Mouse (Mus musculus): ENCODE data around the gene Fgfr2. TPM values are rescaled to one million over a fixed set of nuclear protein-coding genes. Genes with fewer than 3 reads are reported as not detected.
A peak's percentile ranks its signal among the peaks of the same experiment; 100 is the strongest.

The Fgfr2 gene
- polyA plus RNA-seq, 1 experiment from 2014 or later: 67.0 TPM

DNA sequence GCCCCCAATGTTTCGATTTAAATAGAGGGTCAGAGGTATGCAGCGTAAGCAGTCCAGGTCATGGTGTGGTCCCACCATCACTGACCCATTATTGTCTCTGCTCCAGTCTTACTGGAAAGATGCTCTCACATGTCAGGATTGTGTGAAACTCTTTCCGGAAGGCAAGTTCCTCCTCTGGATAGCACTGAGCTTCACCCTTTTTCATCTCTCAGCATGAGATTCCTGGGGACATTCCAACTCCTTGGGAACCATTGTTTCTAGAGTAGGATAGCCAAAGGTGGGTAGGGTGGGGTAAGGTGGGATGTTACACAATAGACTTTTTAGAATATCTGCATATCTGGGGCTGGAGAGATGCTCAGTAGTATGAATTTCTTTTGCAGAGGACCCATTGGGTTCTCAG, 2177.4 kb downstream of the Fgfr2 start:
- Histone ChIP-seq H3K9ac (no peak overlapping the region), H3K4me1 (replicated peaks) (no peaks in the 10 kb centered on the region), H3K4me2 (replicated peaks) (no peak overlapping the region), H3K27ac (no peak overlapping the region), H3K36me3 (no peaks in the 10 kb centered on the region), H3K27me3 (replicated peaks) (no peaks in the 10 kb centered on the region), H3K4me3 (replicated peaks) (no peak overlapping the region), H3K9me3 (no peaks in the 10 kb centered on the region)
- no peak for ATAC-seq
- 97% methylated on average over 3 of the region's 3 CpGs for WGBS

DNA sequence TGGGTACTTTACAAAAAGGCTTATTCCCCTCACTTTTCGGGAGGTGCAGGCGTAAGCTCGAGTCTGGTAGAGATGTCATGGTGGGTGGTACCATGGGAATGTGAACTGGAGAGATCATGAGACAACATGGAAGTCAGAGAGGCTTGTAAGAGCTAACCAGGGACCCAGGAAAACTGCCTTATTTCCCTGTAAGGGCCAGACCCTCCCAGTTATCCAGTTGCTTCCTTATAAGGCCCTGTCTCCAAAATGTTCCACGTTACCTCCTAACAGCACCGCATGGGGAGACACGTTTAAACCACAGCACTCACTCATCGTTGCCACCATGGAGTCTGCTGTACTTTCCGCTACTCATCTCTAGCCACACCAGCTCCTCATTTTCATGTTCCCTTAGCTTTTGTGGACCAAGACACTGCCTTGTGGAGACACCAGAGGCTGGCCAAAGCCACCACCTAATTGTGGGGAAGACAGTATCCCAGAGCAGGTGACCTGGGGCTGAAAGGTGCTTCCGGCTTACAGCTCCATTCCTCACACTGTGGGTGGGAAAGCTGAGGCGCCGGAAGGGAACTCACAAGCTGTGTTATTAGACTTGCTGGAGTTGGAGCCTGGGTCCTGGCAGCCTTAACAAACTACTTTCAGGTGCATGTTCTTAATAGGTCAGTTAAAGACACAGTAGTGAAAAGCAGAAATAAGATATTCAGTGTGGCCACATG, 2178.2 kb downstream of the Fgfr2 start:
- no peaks in the 10 kb centered on the region for H3K27me3 ChIP-seq (replicated peaks)
- H3K36me3 ChIP-seq: no peaks in the 10 kb centered on the region
- H3K9me3 ChIP-seq: no peaks in the 10 kb centered on the region
- H3K27ac ChIP-seq: no peak overlapping the region
- 85% methylated on average over 11 of the region's 11 CpGs for WGBS
- ATAC-seq: no peak
- H3K4me1 ChIP-seq (replicated peaks): no peaks in the 10 kb centered on the region
- no peak overlapping the region for H3K9ac ChIP-seq
- H3K4me3 ChIP-seq (replicated peaks): no peak overlapping the region
- H3K4me2 ChIP-seq (replicated peaks): no peak overlapping the region

DNA sequence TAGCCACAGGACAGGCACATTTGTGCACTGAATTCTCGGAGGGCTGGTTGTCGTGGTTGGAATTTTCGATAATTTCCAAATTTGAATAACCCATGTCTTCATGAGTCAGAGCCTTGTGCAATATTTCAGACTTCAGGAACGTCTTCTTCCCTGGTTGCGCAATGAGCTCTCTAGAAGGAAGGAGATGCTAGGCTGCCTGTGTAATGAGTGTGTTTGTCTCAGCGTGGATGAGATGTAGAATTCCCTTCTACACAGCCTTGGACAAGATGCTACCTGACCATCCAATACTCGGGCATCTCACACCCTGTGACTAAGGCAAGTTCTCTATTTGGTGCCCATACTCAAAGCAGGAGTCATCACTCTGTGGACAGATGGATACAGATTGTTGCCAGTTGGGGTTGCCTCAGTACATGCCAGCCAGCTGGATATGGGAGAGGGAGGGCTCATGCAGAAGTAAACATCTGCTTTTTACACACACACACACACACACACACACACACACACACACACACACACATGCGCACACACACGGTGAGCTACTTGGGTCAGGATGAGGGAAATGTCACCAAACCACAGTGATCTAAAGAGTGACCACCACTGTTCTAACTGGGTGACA, 2179.8 kb downstream of the Fgfr2 start:
- no peaks in the 10 kb centered on the region for H3K36me3 ChIP-seq
- no peak overlapping the region for H3K4me2 ChIP-seq (replicated peaks)
- no peaks in the 10 kb centered on the region for H3K4me1 ChIP-seq (replicated peaks)
- no peaks in the 10 kb centered on the region for H3K9me3 ChIP-seq
- ATAC-seq: no peak
- WGBS: 87% methylated on average over 9 of the region's 9 CpGs
- H3K27ac ChIP-seq: no peak overlapping the region
- no peak overlapping the region for H3K4me3 ChIP-seq (replicated peaks)
- peaks cover 8% of the 10 kb centered on the region; the same call in 1 of the 2 replicates for H3K27me3 ChIP-seq (replicated peaks)
- H3K9ac ChIP-seq: no peak overlapping the region

- H3K9ac ChIP-seq: no peak overlapping the region
- no peaks in the 10 kb centered on the region for H3K36me3 ChIP-seq
- H3K27me3 ChIP-seq (replicated peaks): peaks cover 33% of the 10 kb centered on the region
- no peaks in the 10 kb centered on the region for H3K9me3 ChIP-seq
- no peak overlapping the region for H3K27ac ChIP-seq
- peaks cover 9% of the 10 kb centered on the region for H3K4me1 ChIP-seq (replicated peaks)
- WGBS: 51% methylated on average over 8 of the region's 8 CpGs
- no peak for ATAC-seq
- no peak overlapping the region for H3K4me3 ChIP-seq (replicated peaks)
- no peak overlapping the region for H3K4me2 ChIP-seq (replicated peaks)
Measured at GRCm38 (mm10) chr7:130940733-130941132, 2182.4 kb downstream of the Fgfr2 start.

DNA sequence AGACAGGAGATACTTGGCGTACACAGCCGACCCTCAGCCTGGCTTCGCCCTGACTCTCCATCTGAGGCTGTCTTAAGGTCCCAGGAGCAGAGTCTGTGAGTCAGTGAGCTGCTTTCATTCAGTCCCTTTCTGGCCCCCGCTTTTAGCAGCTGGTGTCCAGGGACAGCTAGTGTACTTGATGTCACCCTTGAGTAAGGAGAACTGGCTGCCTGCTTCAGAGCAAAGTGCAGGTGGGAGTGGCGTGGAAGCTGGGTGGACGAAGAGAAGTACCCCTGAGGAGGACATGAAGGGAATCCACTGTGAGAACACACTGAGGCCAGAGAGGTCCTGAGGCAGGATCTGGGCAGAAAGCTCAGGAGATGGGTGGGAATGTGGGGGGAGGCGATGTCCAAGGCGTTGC, 2184.3 kb downstream of the Fgfr2 start:
- Histone ChIP-seq H3K9me3 (no peaks in the 10 kb centered on the region), H3K9ac (no peak overlapping the region), H3K4me2 (replicated peaks) (no peak overlapping the region), H3K27ac (no peak overlapping the region), H3K36me3 (no peaks in the 10 kb centered on the region), H3K4me1 (replicated peaks) (peaks cover 15% of the 10 kb centered on the region), H3K27me3 (replicated peaks) (peaks cover 48% of the 10 kb centered on the region), H3K4me3 (replicated peaks) (no peak overlapping the region)
- ATAC-seq: no peak
- WGBS: 91% methylated on average over 8 of the region's 8 CpGs

DNA sequence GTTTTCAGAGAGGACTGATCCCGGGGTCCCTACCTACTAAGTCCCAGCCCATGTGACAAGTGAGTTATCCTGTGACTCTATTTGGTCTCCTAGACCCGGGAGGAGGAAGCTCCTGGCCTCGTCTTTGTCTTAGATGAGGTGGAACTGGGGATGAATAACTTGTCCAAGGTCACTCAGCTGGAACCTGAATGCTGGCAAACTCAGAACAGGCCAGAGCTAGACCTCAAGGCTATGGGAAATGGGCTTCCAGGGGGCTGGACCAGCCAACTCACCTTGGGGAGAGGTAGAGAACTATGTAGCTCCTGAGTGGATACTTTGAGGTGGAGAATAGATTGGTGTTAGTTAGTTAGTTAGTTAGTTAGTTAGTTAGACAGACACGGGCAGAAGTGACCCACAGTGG, 2185.1 kb downstream of the Fgfr2 start:
- H3K9ac ChIP-seq: no peak overlapping the region
- peaks cover 15% of the 10 kb centered on the region for H3K4me1 ChIP-seq (replicated peaks)
- no peaks in the 10 kb centered on the region for H3K36me3 ChIP-seq
- H3K4me3 ChIP-seq (replicated peaks): no peak overlapping the region
- WGBS: 70% methylated on average over 4 of the region's 4 CpGs
- no peaks in the 10 kb centered on the region for H3K9me3 ChIP-seq
- H3K4me2 ChIP-seq (replicated peaks): no peak overlapping the region
- peaks cover 57% of the 10 kb centered on the region for H3K27me3 ChIP-seq (replicated peaks)
- no peak for ATAC-seq
- H3K27ac ChIP-seq: no peak overlapping the region

GRCm38 (mm10) chr7:130937266-130937841, 2185.8 kb downstream of the Fgfr2 start:
- Histone ChIP-seq H3K4me1 (replicated peaks) (peaks cover 15% of the 10 kb centered on the region), H3K9ac (no peak overlapping the region), H3K27ac (no peak overlapping the region), H3K9me3 (no peaks in the 10 kb centered on the region), H3K36me3 (no peaks in the 10 kb centered on the region), H3K27me3 (replicated peaks) (peaks cover 60% of the 10 kb centered on the region), H3K4me2 (replicated peaks) (peak overlapping the region; percentile 94), H3K4me3 (replicated peaks) (peak overlapping the region; percentile 57; the same call in 1 of the 2 replicates)
- WGBS: 31% methylated on average over 12 of the region's 12 CpGs
- ATAC-seq: no peak

DNA sequence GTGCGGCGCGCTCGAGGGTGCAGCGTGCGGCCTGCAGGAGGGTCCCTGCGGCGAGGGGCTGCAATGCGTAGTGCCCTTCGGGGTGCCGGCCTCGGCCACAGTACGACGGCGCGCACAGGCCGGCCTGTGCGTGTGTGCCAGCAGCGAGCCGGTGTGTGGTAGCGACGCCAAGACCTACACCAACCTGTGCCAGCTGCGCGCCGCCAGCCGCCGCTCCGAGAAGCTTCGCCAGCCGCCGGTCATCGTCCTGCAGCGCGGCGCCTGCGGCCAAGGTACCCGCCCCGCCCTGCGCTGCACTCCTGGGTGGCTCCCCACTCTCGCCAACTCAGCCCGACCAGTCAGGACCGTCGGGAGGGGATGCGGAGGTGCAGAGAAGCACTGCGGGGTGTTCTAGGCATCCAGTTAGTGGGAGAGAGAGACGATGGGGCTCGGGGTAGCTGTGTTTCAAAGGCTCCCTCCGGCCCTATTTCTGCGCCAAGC, 2186.6 kb downstream of the Fgfr2 start:
- Histone ChIP-seq H3K27me3 (replicated peaks) (peaks cover 60% of the 10 kb centered on the region), H3K4me1 (replicated peaks) (peaks cover 15% of the 10 kb centered on the region), H3K9me3 (no peaks in the 10 kb centered on the region), H3K36me3 (no peaks in the 10 kb centered on the region), H3K4me2 (replicated peaks) (peak overlapping the region; percentile 94), H3K27ac (no peak overlapping the region), H3K4me3 (replicated peaks) (peak overlapping the region; percentile 57), H3K9ac (peak overlapping the region; percentile 54)
- 1% methylated on average over 49 of the region's 49 CpGs for WGBS
- peak; percentile 31; the same call in 1 of the 2 replicates for ATAC-seq

- Histone ChIP-seq H3K4me2 (replicated peaks) (peak within 1 kb of the TSS; percentile 94), H3K4me3 (replicated peaks) (peak within 1 kb of the TSS; percentile 57), H3K27me3 (replicated peaks) (peaks cover 60% of the 10 kb centered on the region), H3K4me1 (replicated peaks) (peaks cover 15% of the 10 kb centered on the region), H3K36me3 (no peaks in the 10 kb centered on the region), H3K27ac (no peak within 1 kb of the TSS), H3K9me3 (no peaks in the 10 kb centered on the region), H3K9ac (peak within 1 kb of the TSS; percentile 54)
- WGBS: under 1% methylated on average over 70 of the region's 70 CpGs
- ATAC-seq: peak; percentile 88
Measured at GRCm38 (mm10) chr7:130935793-130936471, 2187.2 kb downstream of the Fgfr2 start, which contains the start of gene Htra1. TSS of gene Htra1 (plus strand) at chr7:130936111.

GRCm38 (mm10) chr7:130935421-130935792, 2187.7 kb downstream of the Fgfr2 start:
- peak overlapping the region; percentile 94 for H3K4me2 ChIP-seq (replicated peaks)
- H3K4me1 ChIP-seq (replicated peaks): peaks cover 15% of the 10 kb centered on the region
- no peaks in the 10 kb centered on the region for H3K36me3 ChIP-seq
- H3K9ac ChIP-seq: no peak overlapping the region
- H3K27me3 ChIP-seq (replicated peaks): peaks cover 60% of the 10 kb centered on the region
- no peaks in the 10 kb centered on the region for H3K9me3 ChIP-seq
- WGBS: 8% methylated on average over 16 of the region's 16 CpGs
- H3K27ac ChIP-seq: no peak overlapping the region
- no peak for ATAC-seq
- peak overlapping the region; percentile 57 for H3K4me3 ChIP-seq (replicated peaks)

GRCm38 (mm10) chr7:130934654-130935053, 2188.5 kb downstream of the Fgfr2 start:
- H3K4me2 ChIP-seq (replicated peaks): no peak overlapping the region
- WGBS: 86% methylated on average over 4 of the region's 4 CpGs
- peaks cover 15% of the 10 kb centered on the region for H3K4me1 ChIP-seq (replicated peaks)
- H3K27ac ChIP-seq: no peak overlapping the region
- peaks cover 60% of the 10 kb centered on the region for H3K27me3 ChIP-seq (replicated peaks)
- no peak overlapping the region for H3K4me3 ChIP-seq (replicated peaks)
- no peak for ATAC-seq
- H3K36me3 ChIP-seq: no peaks in the 10 kb centered on the region
- no peaks in the 10 kb centered on the region for H3K9me3 ChIP-seq
- H3K9ac ChIP-seq: no peak overlapping the region

GRCm38 (mm10) chr7:130932921-130933320, 2190.2 kb downstream of the Fgfr2 start:
- H3K9ac ChIP-seq: no peak overlapping the region
- WGBS: 88% methylated on average over 9 of the region's 9 CpGs
- peaks cover 48% of the 10 kb centered on the region for H3K27me3 ChIP-seq (replicated peaks)

More at GRCm38 (mm10) chr7:130932921-130933320, 2190.2 kb downstream of the Fgfr2 start:
- Histone ChIP-seq H3K27ac (no peak overlapping the region), H3K36me3 (no peaks in the 10 kb centered on the region), H3K9me3 (no peaks in the 10 kb centered on the region), H3K4me2 (replicated peaks) (no peak overlapping the region), H3K4me1 (replicated peaks) (peaks cover 15% of the 10 kb centered on the region), H3K4me3 (replicated peaks) (no peak overlapping the region)
- ATAC-seq: no peak
